Mouse (Mus musculus): ENCODE data around the gene Eif4e.

DNA sequence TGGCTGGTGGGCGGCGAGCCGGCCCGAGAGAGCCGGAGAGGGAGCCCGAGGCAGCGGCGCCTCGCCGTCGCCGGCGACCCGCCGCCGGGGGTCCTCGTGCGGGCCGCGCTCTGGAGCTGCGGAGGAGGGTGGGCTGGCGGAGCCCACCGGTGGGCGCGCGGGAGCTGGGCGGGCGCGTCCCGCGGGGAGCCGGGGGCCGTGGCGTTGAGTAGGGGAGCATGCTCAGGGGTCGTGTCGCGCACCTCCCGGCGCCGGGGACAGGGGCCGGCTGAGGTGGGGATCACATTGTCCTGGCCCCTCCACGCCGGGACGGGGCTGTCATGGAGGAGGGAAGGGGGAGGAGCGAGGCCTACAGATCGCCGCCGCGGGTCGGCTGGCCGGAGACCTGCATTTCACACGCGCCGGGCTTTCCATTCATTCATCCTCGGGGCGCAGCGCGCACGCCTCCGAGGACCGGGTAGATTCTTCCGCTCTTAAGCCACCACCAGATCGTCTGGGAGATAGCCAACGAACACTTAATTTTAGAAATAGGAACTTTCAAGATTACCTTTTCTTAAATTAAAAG lies 1.8 kb downstream of the Eif4e start:
- TF ChIP-seq ZC3H11A (IDR thresholded peaks at IDR 0.05; ENCODE audit: low read depth, low read length) (no peak), CTCF (IDR thresholded peaks at IDR 0.05 in 2 of 3, conservative IDR thresholded peaks at IDR 0.05 in 1 of 3; ENCODE audit: control insufficient read depth in 1 of 3, insufficient read depth in 1 of 3, low read depth in 2 of 3, low read length in 3 of 3, poor library complexity in 1 of 3, severe bottlenecking in 1 of 3) (no peak), UBTF (IDR thresholded peaks at IDR 0.05; ENCODE audit: borderline replicate concordance, insufficient read depth, low read depth, low read length) (no peak), RCOR1 (IDR thresholded peaks at IDR 0.05; ENCODE audit: low read depth, low read length) (peak; percentile 17; the same call in 1 of the 2 replicates), ETS1 (IDR thresholded peaks at IDR 0.05; ENCODE audit: low read depth, low read length) (peak; percentile 55; the same call in 1 of the 2 replicates), BHLHE40 (IDR thresholded peaks at IDR 0.05; ENCODE audit: borderline replicate concordance, low read depth, low read length) (no peak), TCF12 (IDR thresholded peaks at IDR 0.05; ENCODE audit: low read depth, low read length) (no peak), ZNF384 (IDR thresholded peaks at IDR 0.05; ENCODE audit: low read depth, low read length) (peak; percentile 63), NELFE (IDR thresholded peaks at IDR 0.05; ENCODE audit: low read depth, low read length) (no peak), RAD21 (IDR thresholded peaks at IDR 0.05; ENCODE audit: low read depth, low read length) (no peak), CHD2 (IDR thresholded peaks at IDR 0.05; ENCODE audit: low read length) (no peak), POLR2A (IDR thresholded peaks at IDR 0.05; ENCODE audit: control insufficient read depth in 1 of 2, insufficient read depth in 1 of 2, low read depth in 1 of 2, low read length in 2 of 2, poor library complexity in 1 of 2) (peak in 1 of 2 experiments; percentile 17; a peak in 2 of 4 replicates), NRF1 (IDR thresholded peaks at IDR 0.05; ENCODE audit: insufficient read depth, low read depth, low read length, poor library complexity, severe bottlenecking) (no peak)
